In genomic region chr4:64832882-64833281, GRCm38 (mm10) we compare ENCODE assay signal across 9 mouse cellular contexts.
A peak's percentile ranks its signal among the peaks of the same experiment; 100 is the strongest.
DNase-seq lines count a peak whose midpoint lies in the region; ATAC-seq and TF ChIP-seq lines count a peak whose summit lies in the region.
"Had no signal": no experiment of that assay in that cellular context is flagged by ENCODE, and none has a peak within 500 bp of the region (broad histone marks: within the 10 kb centered on the region; RNA-seq: fewer than 3 reads in every experiment).

No protein-coding gene starts in this region.

- no peaks in the 10 kb centered on the region for H3K4me1 ChIP-seq in hindbrain, postnatal 0 days (ENCODE audit: insufficient read depth, low read length)
- no peaks in the 10 kb centered on the region for H3K4me1 ChIP-seq in hindbrain, embryonic 16.5 days (ENCODE audit: control insufficient read depth, insufficient read depth, low read depth, low read length)
- no peaks in the 10 kb centered on the region for H3K4me1 ChIP-seq in forebrain, postnatal 0 days (ENCODE audit: insufficient read depth)

- ATAC-seq in hindbrain, postnatal 0 days, result no peak
- no peak for ATAC-seq in hindbrain, embryonic 16.5 days
- ATAC-seq in forebrain, postnatal 0 days, result no peak
- no peak for ATAC-seq in CD4-positive, CD25-positive, alpha-beta regulatory T cell, adult 4 months

- no peaks in the 10 kb centered on the region for H3K9me3 ChIP-seq in hindbrain, postnatal 0 days (ENCODE audit: low read length)
- no peaks in the 10 kb centered on the region for H3K9me3 ChIP-seq in hindbrain, embryonic 16.5 days (ENCODE audit: control insufficient read depth, low read length)
- no peaks in the 10 kb centered on the region for H3K9me3 ChIP-seq in forebrain, postnatal 0 days (ENCODE audit: low read length)

- H3K36me3 ChIP-seq in hindbrain, postnatal 0 days (ENCODE audit: insufficient read depth, low read length), result no peaks in the 10 kb centered on the region
- H3K36me3 ChIP-seq in hindbrain, embryonic 16.5 days (ENCODE audit: control insufficient read depth, insufficient read depth, low read length), result no peaks in the 10 kb centered on the region
- H3K36me3 ChIP-seq in forebrain, postnatal 0 days (ENCODE audit: insufficient read depth), result no peaks in the 10 kb centered on the region

- TF ChIP-seq CTCF in hindbrain, postnatal 0 days (IDR thresholded peaks at IDR 0.05; ENCODE audit: low read depth), result peak; percentile 63
- peak; percentile 55 for TF ChIP-seq CTCF in forebrain, postnatal 0 days (IDR thresholded peaks at IDR 0.05; ENCODE audit: low read depth)

- H3K27me3 ChIP-seq in hindbrain, postnatal 0 days (ENCODE audit: insufficient read depth, low read length), result no peaks in the 10 kb centered on the region
- no peaks in the 10 kb centered on the region for H3K27me3 ChIP-seq in hindbrain, embryonic 16.5 days (replicated peaks; ENCODE audit: control insufficient read depth, insufficient read depth, low read length)
- no peaks in the 10 kb centered on the region for H3K27me3 ChIP-seq in forebrain, postnatal 0 days (ENCODE audit: insufficient read depth, low read length)

- DNase-seq in hindbrain, postnatal 0 days (ENCODE audit: low spot score), result peak; percentile 50
- peak; percentile 3 to 4 for DNase-seq in right cerebral cortex, postnatal 36 days (ENCODE audit: low spot score in 2 of 2)
- DNase-seq in right cerebral cortex, postnatal 25 days, result no peak
- DNase-seq in forebrain, postnatal 0 days, result no peak
- DNase-seq in thymus, postnatal 10 days (ENCODE audit: low spot score in 2 of 2), result no peak
- DNase-seq in ovary, postnatal 36 days (ENCODE audit: low spot score), result no peak

- no peak overlapping the region for H3K9ac ChIP-seq in hindbrain, postnatal 0 days (replicated peaks; ENCODE audit: low read length)
- no peak overlapping the region for H3K9ac ChIP-seq in hindbrain, embryonic 16.5 days (ENCODE audit: low read depth, low read length)
- H3K9ac ChIP-seq in forebrain, postnatal 0 days, result no peak overlapping the region

- H3K4me3 ChIP-seq in hindbrain, postnatal 0 days (ENCODE audit: low read length), result no peak overlapping the region
- no peak overlapping the region for H3K4me3 ChIP-seq in hindbrain, embryonic 16.5 days (ENCODE audit: low read length)
- no peak overlapping the region for H3K4me3 ChIP-seq in forebrain, postnatal 0 days (ENCODE audit: low read depth, low read length)
- H3K4me3 ChIP-seq: myocyte had no signal

- no peak overlapping the region for H3K4me2 ChIP-seq in hindbrain, postnatal 0 days (ENCODE audit: low read depth, low read length)
- no peak overlapping the region for H3K4me2 ChIP-seq in hindbrain, embryonic 16.5 days (ENCODE audit: low read length)
- no peak overlapping the region for H3K4me2 ChIP-seq in forebrain, postnatal 0 days (ENCODE audit: low read depth)

- 55% methylated on average over 2 of the region's 2 CpGs for WGBS in hindbrain, postnatal 0 days
- WGBS in hindbrain, embryonic 16.5 days, result 56% methylated on average over 2 of the region's 2 CpGs
- WGBS in forebrain, postnatal 0 days, result 47% methylated on average over 2 of the region's 2 CpGs

- no peak overlapping the region for H3K27ac ChIP-seq in hindbrain, postnatal 0 days
- no peak overlapping the region for H3K27ac ChIP-seq in hindbrain, embryonic 16.5 days (ENCODE audit: low read depth, low read length)
- H3K27ac ChIP-seq in forebrain, postnatal 0 days (ENCODE audit: low read depth, low read length), result no peak overlapping the region

Comparison
In these comparisons a context has a peak if more than half of its experiments do, and no peak if none do; other contexts are left out.
1. DNase-seq: peak in hindbrain, postnatal 0 days (single experiment) and right cerebral cortex, postnatal 36 days (2 of 2); none in right cerebral cortex, postnatal 25 days (single experiment), forebrain, postnatal 0 days (single experiment), thymus, postnatal 10 days (0 of 2) and ovary, postnatal 36 days (single experiment).